ENCODE assay signal across 7 mouse cellular contexts in genomic region chr7:44867010-44867702, GRCm38 (mm10). TPM values are rescaled to one million over a fixed set of nuclear protein-coding genes. Genes with fewer than 3 reads are reported as not detected.
A peak's percentile ranks its signal among the peaks of the same experiment; 100 is the strongest.
DNase-seq lines count a peak whose midpoint lies in the region; ATAC-seq lines count a peak whose summit lies in the region.

No protein-coding gene starts in this region.

- peak overlapping the region; percentile 95 for H3K4me3 ChIP-seq in kidney, embryonic 15.5 days (replicated peaks)
- H3K4me3 ChIP-seq in forebrain, embryonic 10.5 days, result peak overlapping the region; percentile 72
- peak overlapping the region; percentile 97 for H3K4me3 ChIP-seq in intestine, embryonic 14.5 days (ENCODE audit: low read depth, low read length)
- H3K4me3 ChIP-seq in neural tube, embryonic 12.5 days, result peak overlapping the region; percentile 97

- peak overlapping the region; percentile 99 for H3K9ac ChIP-seq in kidney, embryonic 15.5 days
- 0 out of 2 replicates have a peak overlapping the region, but pooled peaks have one; percentile 6 for H3K9ac ChIP-seq in intestine, embryonic 14.5 days (ENCODE audit: low read length)
- H3K9ac ChIP-seq in neural tube, embryonic 12.5 days, result peak overlapping the region; percentile 99; the same call in 1 of the 2 replicates

- H3K9me3 ChIP-seq in kidney, embryonic 15.5 days (replicated peaks), result no peaks in the 10 kb centered on the region
- no peaks in the 10 kb centered on the region for H3K9me3 ChIP-seq in forebrain, embryonic 10.5 days
- H3K9me3 ChIP-seq in intestine, embryonic 14.5 days (ENCODE audit: control insufficient read depth, low read length), result no peaks in the 10 kb centered on the region
- H3K9me3 ChIP-seq in neural tube, embryonic 12.5 days, result no peaks in the 10 kb centered on the region

- DNase-seq in kidney, postnatal 14 days, result no peak
- DNase-seq in forebrain, embryonic 10.5 days (ENCODE audit: extremely low spot score, low spot score), result no peak
- DNase-seq in intestine, embryonic 14.5 days (ENCODE audit: low spot score), result no peak
- no peak for DNase-seq in ovary, postnatal 36 days (ENCODE audit: low spot score)
- DNase-seq in layer of hippocampus, adult 11-12 months (ENCODE audit: low spot score), result no peak

- H3K27ac ChIP-seq in kidney, embryonic 15.5 days, result peak overlapping the region; percentile 100
- peak overlapping the region; percentile 96; the same call in 1 of the 2 replicates for H3K27ac ChIP-seq in forebrain, embryonic 10.5 days
- no peak overlapping the region for H3K27ac ChIP-seq in intestine, embryonic 14.5 days (ENCODE audit: low read depth)
- no peak overlapping the region for H3K27ac ChIP-seq in neural tube, embryonic 12.5 days

- peak overlapping the region; percentile 76 for H3K4me2 ChIP-seq in kidney, embryonic 15.5 days
- peak overlapping the region; percentile 79 for H3K4me2 ChIP-seq in intestine, embryonic 14.5 days (ENCODE audit: low read length)
- H3K4me2 ChIP-seq in neural tube, embryonic 12.5 days (replicated peaks), result peak overlapping the region; percentile 86

- no peak for ATAC-seq in kidney, embryonic 15.5 days (replicated peaks; ENCODE audit: low FRiP score)
- no peak for ATAC-seq in intestine, embryonic 14.5 days (replicated peaks; ENCODE audit: low FRiP score, low TSS enrichment, low read depth)
- ATAC-seq in neural tube, embryonic 12.5 days (ENCODE audit: low FRiP score, low read depth), result no peak

- no peaks in the 10 kb centered on the region for H3K27me3 ChIP-seq in kidney, embryonic 15.5 days
- H3K27me3 ChIP-seq in forebrain, embryonic 10.5 days (ENCODE audit: poor library complexity, severe bottlenecking), result no peaks in the 10 kb centered on the region
- H3K27me3 ChIP-seq in intestine, embryonic 14.5 days (replicated peaks; ENCODE audit: control insufficient read depth, insufficient read depth, low read length), result no peaks in the 10 kb centered on the region
- H3K27me3 ChIP-seq in neural tube, embryonic 12.5 days (replicated peaks), result no peaks in the 10 kb centered on the region

- peaks cover 45% of the 10 kb centered on the region for H3K36me3 ChIP-seq in kidney, embryonic 15.5 days
- H3K36me3 ChIP-seq in forebrain, embryonic 10.5 days (replicated peaks), result peaks cover 63% of the 10 kb centered on the region
- peaks cover 47% of the 10 kb centered on the region for H3K36me3 ChIP-seq in intestine, embryonic 14.5 days (ENCODE audit: control insufficient read depth, insufficient read depth, low read length)
- peaks cover 43% of the 10 kb centered on the region for H3K36me3 ChIP-seq in neural tube, embryonic 12.5 days

- 30% methylated on average over 19 of the region's 19 CpGs for WGBS in kidney, embryonic 15.5 days
- WGBS in forebrain, embryonic 10.5 days, result 86% methylated on average over 19 of the region's 19 CpGs
- 58% methylated on average over 19 of the region's 19 CpGs for WGBS in intestine, embryonic 14.5 days
- WGBS in neural tube, embryonic 12.5 days, result 82% methylated on average over 19 of the region's 19 CpGs

- H3K4me1 ChIP-seq in kidney, embryonic 15.5 days, result peaks cover 50% of the 10 kb centered on the region
- peaks cover 59% of the 10 kb centered on the region for H3K4me1 ChIP-seq in forebrain, embryonic 10.5 days
- peaks cover 41% of the 10 kb centered on the region for H3K4me1 ChIP-seq in intestine, embryonic 14.5 days (replicated peaks; ENCODE audit: control insufficient read depth, insufficient read depth, low read length)
- H3K4me1 ChIP-seq in neural tube, embryonic 12.5 days, result peaks cover 42% of the 10 kb centered on the region

RNA-seq across cellular contexts. Expression of gene Ptov1, which starts 2.4 kb away (rescaled TPM):
- polyA plus RNA-seq in kidney, embryonic 15.5 days (2015; fragmentation: Nextera tagmentation; extraction: Ambion mirVana), result 411 and 437 TPM in 2 replicates
- polyA plus RNA-seq in forebrain, embryonic 10.5 days (2016; fragmentation: Nextera tagmentation; extraction: Ambion mirVana), result 415 and 438 TPM in 2 replicates
- 318 and 338 TPM in 2 replicates for polyA plus RNA-seq in intestine, embryonic 14.5 days (2014; fragmentation: Nextera tagmentation; extraction: Ambion mirVana)
- 630 and 637 TPM in 2 replicates for polyA plus RNA-seq in neural tube, embryonic 12.5 days (2016; fragmentation: Nextera tagmentation; extraction: Ambion mirVana)

RNA-seq across cellular contexts. Expression of gene Pnkp, which starts 10.2 kb away (rescaled TPM):
- 31.1 and 33.6 TPM in 2 replicates for polyA plus RNA-seq in kidney, embryonic 15.5 days (2015; fragmentation: Nextera tagmentation; extraction: Ambion mirVana)
- 37.8 and 39.8 TPM in 2 replicates for polyA plus RNA-seq in forebrain, embryonic 10.5 days (2016; fragmentation: Nextera tagmentation; extraction: Ambion mirVana)
- polyA plus RNA-seq in intestine, embryonic 14.5 days (2014; fragmentation: Nextera tagmentation; extraction: Ambion mirVana), result 26.4 and 29.7 TPM in 2 replicates
- polyA plus RNA-seq in neural tube, embryonic 12.5 days (2016; fragmentation: Nextera tagmentation; extraction: Ambion mirVana), result 32.3 and 39.3 TPM in 2 replicates

RNA-seq across cellular contexts. Expression of gene Tbc1d17, which starts 18.3 kb away (rescaled TPM):
- 76.8 and 81.0 TPM in 2 replicates for polyA plus RNA-seq in kidney, embryonic 15.5 days (2015; fragmentation: Nextera tagmentation; extraction: Ambion mirVana)
- polyA plus RNA-seq in forebrain, embryonic 10.5 days (2016; fragmentation: Nextera tagmentation; extraction: Ambion mirVana), result 72.8 and 73.6 TPM in 2 replicates
- polyA plus RNA-seq in intestine, embryonic 14.5 days (2014; fragmentation: Nextera tagmentation; extraction: Ambion mirVana), result 72.4 and 74.8 TPM in 2 replicates
- 95.4 and 101 TPM in 2 replicates for polyA plus RNA-seq in neural tube, embryonic 12.5 days (2016; fragmentation: Nextera tagmentation; extraction: Ambion mirVana)

RNA-seq across cellular contexts. Expression of gene Akt1s1, which starts 18.4 kb away (rescaled TPM):
- polyA plus RNA-seq in kidney, embryonic 15.5 days (2015; fragmentation: Nextera tagmentation; extraction: Ambion mirVana), result 108 and 118 TPM in 2 replicates
- 84.3 and 84.6 TPM in 2 replicates for polyA plus RNA-seq in forebrain, embryonic 10.5 days (2016; fragmentation: Nextera tagmentation; extraction: Ambion mirVana)
- 63.7 and 68.0 TPM in 2 replicates for polyA plus RNA-seq in intestine, embryonic 14.5 days (2014; fragmentation: Nextera tagmentation; extraction: Ambion mirVana)
- polyA plus RNA-seq in neural tube, embryonic 12.5 days (2016; fragmentation: Nextera tagmentation; extraction: Ambion mirVana), result 108 and 116 TPM in 2 replicates

RNA-seq across cellular contexts. Expression of gene Med25, which starts 25.4 kb away (rescaled TPM):
- 103 and 126 TPM in 2 replicates for polyA plus RNA-seq in kidney, embryonic 15.5 days (2015; fragmentation: Nextera tagmentation; extraction: Ambion mirVana)
- polyA plus RNA-seq in forebrain, embryonic 10.5 days (2016; fragmentation: Nextera tagmentation; extraction: Ambion mirVana), result 175 and 185 TPM in 2 replicates
- 66.2 and 75.8 TPM in 2 replicates for polyA plus RNA-seq in intestine, embryonic 14.5 days (2014; fragmentation: Nextera tagmentation; extraction: Ambion mirVana)
- 156 and 158 TPM in 2 replicates for polyA plus RNA-seq in neural tube, embryonic 12.5 days (2016; fragmentation: Nextera tagmentation; extraction: Ambion mirVana)

Comparison
In these comparisons a context has a peak if more than half of its experiments do, and no peak if none do; other contexts are left out.
1. H3K27ac ChIP-seq: peak in kidney, embryonic 15.5 days (single experiment) and forebrain, embryonic 10.5 days (single experiment); none in intestine, embryonic 14.5 days (single experiment) and neural tube, embryonic 12.5 days (single experiment).
2. H3K9ac ChIP-seq: peak in every context shown above with its lines; median percentile 99 in kidney, embryonic 15.5 days; 99 in neural tube, embryonic 12.5 days; 6 in intestine, embryonic 14.5 days.
3. Peak in every context shown above with its lines, with median percentiles within 50 percentile points of each other: H3K4me2 ChIP-seq and H3K4me3 ChIP-seq.